Mouse (Mus musculus): ENCODE measurements around the gene Rsrc1. TPM values are rescaled to one million over a fixed set of nuclear protein-coding genes. Genes with fewer than 3 reads are reported as not detected.

Rsrc1 gene
- polyA plus RNA-seq, 1 experiment from 2014 or later: 25.7 TPM

GRCm38 (mm10) chr3:67372194-67372593 lies 391.0 kb downstream of the Rsrc1 start:
- Histone ChIP-seq H3K27ac (ENCODE audit: low read length) (no peak overlapping the region), H3K36me3 (ENCODE audit: control insufficient read depth, insufficient read depth, low read length) (no peaks in the 10 kb centered on the region), H3K4me3 (replicated peaks; ENCODE audit: low read length) (no peak overlapping the region), H3K9ac (ENCODE audit: low read length) (no peak overlapping the region), H3K4me1 (ENCODE audit: control insufficient read depth, insufficient read depth, low read length) (no peaks in the 10 kb centered on the region), H3K27me3 (ENCODE audit: control insufficient read depth, insufficient read depth, low read length) (peaks cover 5% of the 10 kb centered on the region; the same call in 1 of the 2 replicates), H3K4me2 (ENCODE audit: low read depth, low read length) (no peak overlapping the region), H3K9me3 (replicated peaks; ENCODE audit: control insufficient read depth, low read length) (no peaks in the 10 kb centered on the region)
- 68% methylated on average over 4 of the region's 4 CpGs for WGBS
- no peak for ATAC-seq (ENCODE audit: insufficient read depth, low FRiP score)

GRCm38 (mm10) chr3:67372781-67373180 lies 391.6 kb downstream of the Rsrc1 start:
- no peak overlapping the region for H3K4me2 ChIP-seq (ENCODE audit: low read depth, low read length)
- H3K9ac ChIP-seq (ENCODE audit: low read length): no peak overlapping the region
- WGBS: 45% methylated on average over 5 of the region's 5 CpGs
- no peaks in the 10 kb centered on the region for H3K36me3 ChIP-seq (ENCODE audit: control insufficient read depth, insufficient read depth, low read length)
- H3K27ac ChIP-seq (ENCODE audit: low read length): no peak overlapping the region
- no peaks in the 10 kb centered on the region for H3K4me1 ChIP-seq (ENCODE audit: control insufficient read depth, insufficient read depth, low read length)
- H3K27me3 ChIP-seq (ENCODE audit: control insufficient read depth, insufficient read depth, low read length): peaks cover 5% of the 10 kb centered on the region; the same call in 1 of the 2 replicates
- ATAC-seq (ENCODE audit: insufficient read depth, low FRiP score): no peak
- H3K9me3 ChIP-seq (replicated peaks; ENCODE audit: control insufficient read depth, low read length): no peaks in the 10 kb centered on the region
- H3K4me3 ChIP-seq (replicated peaks; ENCODE audit: low read length): no peak overlapping the region

- Histone ChIP-seq H3K9ac (ENCODE audit: low read length) (peak within 1 kb of the TSS; percentile 71), H3K36me3 (ENCODE audit: control insufficient read depth, insufficient read depth, low read length) (no peaks in the 10 kb centered on the region), H3K4me1 (ENCODE audit: control insufficient read depth, insufficient read depth, low read length) (no peaks in the 10 kb centered on the region), H3K4me2 (ENCODE audit: low read depth, low read length) (peak within 1 kb of the TSS; percentile 96), H3K9me3 (replicated peaks; ENCODE audit: control insufficient read depth, low read length) (no peaks in the 10 kb centered on the region), H3K27me3 (ENCODE audit: control insufficient read depth, insufficient read depth, low read length) (peaks cover 5% of the 10 kb centered on the region; the same call in 1 of the 2 replicates), H3K4me3 (replicated peaks; ENCODE audit: low read length) (peak within 1 kb of the TSS; percentile 57), H3K27ac (ENCODE audit: low read length) (no peak within 1 kb of the TSS)
- ATAC-seq (ENCODE audit: insufficient read depth, low FRiP score): peak; percentile 98
- WGBS: under 1% methylated on average over 35 of the region's 35 CpGs
Measured at GRCm38 (mm10) chr3:67373872-67374271, 392.7 kb downstream of the Rsrc1 start, which contains the start of gene Mlf1. TSS of gene Mlf1 (plus strand) at chr3:67374097.

- Histone ChIP-seq H3K27ac (ENCODE audit: low read length) (no peak overlapping the region), H3K9ac (ENCODE audit: low read length) (peak overlapping the region; percentile 71), H3K27me3 (ENCODE audit: control insufficient read depth, insufficient read depth, low read length) (peaks cover 5% of the 10 kb centered on the region; the same call in 1 of the 2 replicates), H3K9me3 (replicated peaks; ENCODE audit: control insufficient read depth, low read length) (no peaks in the 10 kb centered on the region), H3K4me3 (replicated peaks; ENCODE audit: low read length) (peak overlapping the region; percentile 57), H3K4me2 (ENCODE audit: low read depth, low read length) (peak overlapping the region; percentile 96), H3K36me3 (ENCODE audit: control insufficient read depth, insufficient read depth, low read length) (no peaks in the 10 kb centered on the region), H3K4me1 (ENCODE audit: control insufficient read depth, insufficient read depth, low read length) (no peaks in the 10 kb centered on the region)
- 0 out of 2 replicates have a peak, but pooled peaks have one; percentile 3 for ATAC-seq (ENCODE audit: insufficient read depth, low FRiP score)
- 38% methylated on average over 7 of the region's 7 CpGs for WGBS
Measured at GRCm38 (mm10) chr3:67374360-67374778, 393.2 kb downstream of the Rsrc1 start.

GRCm38 (mm10) chr3:67375063-67375462 lies 393.9 kb downstream of the Rsrc1 start, which contains the start of gene Gm17402:
TSS of gene Gm17402 (minus strand) at chr3:67375163.
- Histone ChIP-seq H3K9me3 (replicated peaks; ENCODE audit: control insufficient read depth, low read length) (no peaks in the 10 kb centered on the region), H3K27me3 (ENCODE audit: control insufficient read depth, insufficient read depth, low read length) (peaks cover 5% of the 10 kb centered on the region; the same call in 1 of the 2 replicates), H3K4me1 (ENCODE audit: control insufficient read depth, insufficient read depth, low read length) (no peaks in the 10 kb centered on the region), H3K9ac (ENCODE audit: low read length) (peak within 1 kb of the TSS; percentile 71), H3K4me2 (ENCODE audit: low read depth, low read length) (peak within 1 kb of the TSS; percentile 96), H3K36me3 (ENCODE audit: control insufficient read depth, insufficient read depth, low read length) (no peaks in the 10 kb centered on the region), H3K27ac (ENCODE audit: low read length) (no peak within 1 kb of the TSS), H3K4me3 (replicated peaks; ENCODE audit: low read length) (peak within 1 kb of the TSS; percentile 57)
- WGBS: 40% methylated on average over 3 of the region's 3 CpGs
- ATAC-seq (ENCODE audit: insufficient read depth, low FRiP score): no peak

- ATAC-seq (ENCODE audit: insufficient read depth, low FRiP score): no peak
- no peak overlapping the region for H3K9ac ChIP-seq (ENCODE audit: low read length)
- no peak overlapping the region for H3K4me2 ChIP-seq (ENCODE audit: low read depth, low read length)
- H3K4me3 ChIP-seq (replicated peaks; ENCODE audit: low read length): no peak overlapping the region
- H3K27me3 ChIP-seq (ENCODE audit: control insufficient read depth, insufficient read depth, low read length): no peaks in the 10 kb centered on the region
- H3K27ac ChIP-seq (ENCODE audit: low read length): no peak overlapping the region
- no peaks in the 10 kb centered on the region for H3K4me1 ChIP-seq (ENCODE audit: control insufficient read depth, insufficient read depth, low read length)
- H3K9me3 ChIP-seq (replicated peaks; ENCODE audit: control insufficient read depth, low read length): no peaks in the 10 kb centered on the region
- no peaks in the 10 kb centered on the region for H3K36me3 ChIP-seq (ENCODE audit: control insufficient read depth, insufficient read depth, low read length)
Measured at GRCm38 (mm10) chr3:67378215-67378614, 397.0 kb downstream of the Rsrc1 start.

Other genes starting within 250 kb of the Rsrc1 start
- gene Shox2, start 381 bp downstream of the Rsrc1 start, polyA plus RNA-seq (2015; fragmentation: Nextera tagmentation; extraction: Ambion mirVana): 0.20 and 1.2 TPM in 2 replicates